Mouse (Mus musculus): Measurements from ENCODE around the gene Unc93a. TPM values are rescaled to one million over a fixed set of nuclear protein-coding genes. Genes with fewer than 3 reads are reported as not detected.
"Not testable (repeated sequence)": the region's sequence is repeated elsewhere in the genome, so short reads cannot be mapped to it uniquely, and the experiment has no call there.

The Unc93a gene
- polyA plus RNA-seq, 1 experiment = not detected

DNA sequence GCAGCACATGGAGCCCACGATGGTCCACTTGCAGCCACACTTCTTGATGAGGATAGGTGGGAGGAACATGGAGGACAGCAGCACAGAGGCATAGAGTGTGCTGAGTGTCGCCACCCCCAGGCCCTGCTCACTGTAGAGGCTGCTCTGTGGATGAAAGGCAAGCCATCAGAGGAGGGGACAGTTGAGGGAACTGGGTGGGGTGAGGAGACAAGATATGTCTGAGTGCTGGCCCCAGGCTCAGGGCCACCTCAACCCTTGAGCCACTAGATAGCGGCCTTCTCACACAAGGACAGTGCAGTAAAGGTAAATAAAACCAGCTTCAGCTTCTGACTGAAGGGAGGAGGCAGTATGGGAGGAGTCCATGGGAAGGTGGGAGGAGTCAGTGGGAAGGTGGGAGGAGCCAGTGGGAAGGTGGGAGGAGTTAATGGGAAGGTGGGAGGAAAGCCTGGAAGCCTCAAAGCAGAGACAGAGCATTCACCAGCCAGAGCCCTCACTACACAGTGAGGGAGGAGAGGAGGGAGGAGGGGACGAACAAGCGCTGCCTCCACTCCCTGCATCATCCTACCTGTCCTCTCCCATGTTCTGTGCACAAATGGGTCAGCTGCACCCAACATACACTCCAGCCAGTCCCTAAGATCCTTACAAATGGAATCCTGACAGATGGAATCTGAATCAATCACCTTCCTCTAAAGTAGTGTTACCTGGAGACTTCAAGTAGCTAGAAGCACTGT, 8.1 kb downstream of the Unc93a start:
- H3K4me1 ChIP-seq (ENCODE audit: control insufficient read depth, insufficient read depth, low read length); H3K4me3 ChIP-seq (ENCODE audit: insufficient read depth, low read length); H3K27ac ChIP-seq (ENCODE audit: insufficient read depth, low read depth, low read length): not testable (repeated sequence)

DNA sequence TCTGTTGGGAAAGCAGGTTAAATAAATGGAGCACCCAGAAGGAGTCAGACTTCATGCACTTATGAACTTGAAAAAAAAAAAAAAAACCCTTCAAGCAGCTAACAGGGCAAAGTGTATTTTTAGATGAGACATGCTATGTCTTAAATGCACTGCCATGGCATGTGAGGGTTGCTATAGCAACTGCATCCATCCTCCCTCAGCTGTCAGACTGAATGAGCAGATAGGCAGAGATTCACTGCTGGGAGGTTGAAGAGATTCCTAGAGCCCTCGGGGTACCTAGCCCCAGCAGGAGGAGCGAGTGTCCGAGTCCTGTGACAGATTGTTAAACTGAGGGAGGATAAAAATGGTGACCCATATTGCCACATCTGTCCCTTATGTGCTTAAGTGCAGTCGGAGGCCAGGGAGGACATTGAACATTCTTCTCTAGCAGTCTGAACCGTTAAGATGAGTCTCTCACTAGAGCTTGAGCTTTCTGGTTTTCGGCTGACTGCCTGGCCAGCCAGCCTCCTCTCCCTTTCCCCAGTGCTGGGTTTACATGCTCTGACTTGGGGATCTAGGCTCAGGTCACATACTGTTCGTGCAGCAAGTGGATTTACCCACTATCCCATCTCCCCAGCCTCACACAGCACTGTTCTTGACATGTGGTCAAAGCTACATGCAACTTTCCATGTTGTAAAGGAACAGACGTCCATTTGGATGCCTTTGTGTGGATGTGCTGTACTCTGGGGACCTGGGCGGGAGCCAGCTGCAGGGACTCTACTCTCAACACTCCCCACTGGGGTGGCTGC, 18.9 kb downstream of the Unc93a start:
- not testable (repeated sequence) for H3K27ac ChIP-seq (ENCODE audit: insufficient read depth, low read depth, low read length); H3K4me1 ChIP-seq (ENCODE audit: control insufficient read depth, insufficient read depth, low read length); H3K4me3 ChIP-seq (ENCODE audit: insufficient read depth, low read length)

- H3K4me3 ChIP-seq (ENCODE audit: insufficient read depth, low read length); H3K4me1 ChIP-seq (ENCODE audit: control insufficient read depth, insufficient read depth, low read length); H3K27ac ChIP-seq (ENCODE audit: insufficient read depth, low read depth, low read length): not testable (repeated sequence)
Measured at GRCm38 (mm10) chr17:13106563-13106962, 25.0 kb downstream of the Unc93a start.

DNA sequence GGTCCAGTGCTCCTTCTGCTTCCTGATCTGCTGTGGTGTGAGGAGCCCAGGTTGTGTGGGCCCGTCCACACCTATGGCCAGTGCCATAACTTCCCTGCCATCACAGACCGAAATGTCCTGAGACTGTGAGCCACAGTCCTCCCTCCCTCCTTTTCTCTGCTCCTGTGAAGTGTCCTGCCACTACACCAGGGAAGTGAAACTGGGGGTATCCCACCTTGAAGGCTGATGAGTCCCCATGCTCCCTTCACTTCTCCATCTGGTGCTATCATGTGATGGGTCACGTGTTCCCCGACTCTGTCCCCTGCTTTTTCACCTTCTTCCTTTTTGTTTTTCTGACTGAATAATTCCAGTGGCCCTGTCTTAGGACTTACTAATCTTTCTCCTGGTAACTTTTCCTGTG, 38.6 kb downstream of the Unc93a start:
- H3K4me3 ChIP-seq (ENCODE audit: insufficient read depth, low read length); H3K4me1 ChIP-seq (ENCODE audit: control insufficient read depth, insufficient read depth, low read length); H3K27ac ChIP-seq (ENCODE audit: insufficient read depth, low read depth, low read length): not testable (repeated sequence)

DNA sequence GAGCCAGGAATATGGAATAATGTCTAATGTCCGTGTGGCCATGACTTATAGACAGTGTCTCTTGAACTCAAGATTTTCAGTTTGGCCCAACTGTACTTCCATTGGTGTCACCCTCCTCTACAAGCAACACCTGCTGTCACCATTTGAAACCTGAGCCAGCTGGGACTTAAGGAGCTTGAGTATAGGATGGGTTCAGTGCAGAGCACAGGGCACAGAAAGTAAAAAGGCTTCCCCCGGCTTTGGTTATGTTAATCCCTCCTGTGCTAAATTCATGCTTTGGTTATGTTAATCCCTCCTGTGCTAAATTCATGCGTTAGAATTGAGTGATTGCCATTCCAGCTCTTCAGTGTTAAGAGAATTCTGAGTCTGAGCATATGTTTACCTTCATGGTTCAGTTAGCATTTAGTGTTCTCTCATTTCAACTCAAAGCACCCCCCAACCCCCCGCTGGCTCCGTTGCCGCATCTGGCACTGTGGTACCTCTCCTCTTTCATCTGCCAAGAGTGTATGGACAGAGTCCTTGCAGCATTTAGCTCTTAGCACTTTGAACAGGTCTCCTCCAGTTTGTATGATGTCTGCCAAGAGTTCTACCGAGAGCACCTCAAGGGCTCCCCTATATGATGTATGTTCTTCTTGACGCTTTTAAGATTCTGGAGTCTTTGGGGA, 39.4 kb downstream of the Unc93a start:
- H3K27ac ChIP-seq (ENCODE audit: insufficient read depth, low read depth, low read length); H3K4me3 ChIP-seq (ENCODE audit: insufficient read depth, low read length); H3K4me1 ChIP-seq (ENCODE audit: control insufficient read depth, insufficient read depth, low read length): not testable (repeated sequence)

DNA sequence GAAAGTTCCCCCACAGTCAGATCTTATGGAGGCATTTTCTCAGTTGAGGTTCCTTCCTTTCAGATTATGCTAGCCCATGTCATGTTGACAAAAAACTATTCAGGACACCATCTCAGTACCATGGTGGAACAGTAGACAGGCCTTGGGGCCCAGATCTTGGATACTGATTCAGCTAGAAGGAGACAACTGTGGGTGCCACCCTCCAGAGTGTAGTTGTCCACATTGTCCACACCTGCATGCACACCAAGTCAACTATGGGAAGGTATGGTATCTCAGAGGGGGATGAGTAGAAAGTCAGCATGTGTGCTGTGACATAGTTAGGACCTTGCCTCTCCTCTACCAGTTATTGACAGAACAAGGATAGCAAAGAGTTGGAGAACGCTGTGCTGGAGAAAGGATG, 40.1 kb downstream of the Unc93a start:
- not testable (repeated sequence) for H3K4me3 ChIP-seq (ENCODE audit: insufficient read depth, low read length); H3K27ac ChIP-seq (ENCODE audit: insufficient read depth, low read depth, low read length); H3K4me1 ChIP-seq (ENCODE audit: control insufficient read depth, insufficient read depth, low read length)

DNA sequence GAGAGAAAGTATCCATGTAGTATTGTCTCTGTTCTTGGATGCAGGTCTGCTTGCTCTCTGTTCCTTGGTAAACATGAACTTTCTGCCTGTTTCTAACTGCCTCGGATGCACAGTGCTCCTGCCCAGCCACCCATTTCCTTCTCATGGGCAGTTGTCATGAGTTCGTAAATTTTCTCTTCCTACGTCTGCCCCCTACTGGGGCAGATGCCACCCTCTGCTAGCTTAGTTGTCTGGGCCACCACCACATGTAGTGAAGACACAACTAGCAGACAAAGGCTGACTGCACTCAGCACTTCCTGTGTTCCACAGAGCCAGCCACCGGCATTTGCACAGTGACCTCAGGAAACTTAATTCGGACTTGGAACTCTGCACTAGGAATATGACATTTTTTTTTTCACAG, 62.4 kb downstream of the Unc93a start:
- not testable (repeated sequence) for H3K27ac ChIP-seq (ENCODE audit: insufficient read depth, low read depth, low read length); H3K4me1 ChIP-seq (ENCODE audit: control insufficient read depth, insufficient read depth, low read length); H3K4me3 ChIP-seq (ENCODE audit: insufficient read depth, low read length)

- not testable (repeated sequence) for H3K27ac ChIP-seq (ENCODE audit: insufficient read depth, low read depth, low read length); H3K4me3 ChIP-seq (ENCODE audit: insufficient read depth, low read length); H3K4me1 ChIP-seq (ENCODE audit: control insufficient read depth, insufficient read depth, low read length)
Measured at GRCm38 (mm10) chr17:13067864-13068385, 63.7 kb downstream of the Unc93a start.

DNA sequence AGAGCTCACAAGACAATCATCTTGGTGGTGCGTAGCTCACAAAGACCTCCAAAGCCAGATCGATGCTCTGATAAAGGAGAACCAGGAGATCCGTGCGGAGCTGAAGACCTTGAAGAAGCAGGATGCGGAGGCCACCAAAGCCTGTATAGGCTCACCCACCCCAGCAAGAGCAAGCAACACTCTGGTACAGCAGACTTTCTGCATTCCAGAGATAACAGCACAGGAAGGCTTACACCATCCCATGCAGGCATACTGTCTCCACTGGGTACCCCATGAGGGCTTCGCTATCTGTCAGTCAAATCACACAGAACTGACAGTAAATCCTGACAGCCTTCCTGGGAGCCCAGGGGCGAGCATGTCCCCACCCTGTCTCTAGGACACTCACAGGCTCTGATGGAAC, 68.7 kb downstream of the Unc93a start:
- H3K27ac ChIP-seq (ENCODE audit: insufficient read depth, low read depth, low read length); H3K4me3 ChIP-seq (ENCODE audit: insufficient read depth, low read length): not testable (repeated sequence)

GRCm38 (mm10) chr17:13060804-13061203, 70.8 kb downstream of the Unc93a start, which contains the start of gene Tcp10b:
Gene Tcp10b, plus strand, starts transcription at chr17:13061104.
- not testable (repeated sequence) for H3K27ac ChIP-seq (ENCODE audit: insufficient read depth, low read depth, low read length); H3K4me3 ChIP-seq (ENCODE audit: insufficient read depth, low read length)

More for the DNA sequence above, 68.7 kb downstream of the Unc93a start:
- H3K4me1 ChIP-seq (ENCODE audit: control insufficient read depth, insufficient read depth, low read length) = not testable (repeated sequence)

More at GRCm38 (mm10) chr17:13060804-13061203, 70.8 kb downstream of the Unc93a start, which contains the start of gene Tcp10b:
- not testable (repeated sequence) for H3K4me1 ChIP-seq (ENCODE audit: control insufficient read depth, insufficient read depth, low read length)

Other genes with a start within 250 kb of the Unc93a start
- 0.68 TPM in 1 of 2 replicates, not detected in the other for gene Pnldc1, start 221.6 kb downstream of the Unc93a start, polyA plus RNA-seq (2012; ENCODE audit: insufficient read depth, insufficient read length, missing spikeins)
- gene Tcp1, start 216.1 kb downstream of the Unc93a start, polyA plus RNA-seq (2012; ENCODE audit: insufficient read depth, insufficient read length, missing spikeins) = 124 and 133 TPM in 2 replicates
- gene Mrpl18, start 215.5 kb downstream of the Unc93a start, polyA plus RNA-seq (2012; ENCODE audit: insufficient read depth, insufficient read length, missing spikeins) = 44.7 and 49.5 TPM in 2 replicates
- not detected in 2 replicates for gene Acat3, start 191.2 kb downstream of the Unc93a start, polyA plus RNA-seq (2012; ENCODE audit: insufficient read depth, insufficient read length, missing spikeins)
- 8.3 and 9.1 TPM in 2 replicates for gene Acat2, start 171.1 kb downstream of the Unc93a start, polyA plus RNA-seq (2012; ENCODE audit: insufficient read depth, insufficient read length, missing spikeins)
- 87.2 and 104 TPM in 2 replicates for gene Wtap, start 137.6 kb downstream of the Unc93a start, polyA plus RNA-seq (2012; ENCODE audit: insufficient read depth, insufficient read length, missing spikeins)
- gene Sod2, start 125.0 kb downstream of the Unc93a start, polyA plus RNA-seq (2012; ENCODE audit: insufficient read depth, insufficient read length, missing spikeins) = 92.6 and 97.7 TPM in 2 replicates
- not detected in 2 replicates for gene Gpr31b, start 79.5 kb downstream of the Unc93a start, polyA plus RNA-seq (2012; ENCODE audit: insufficient read depth, insufficient read length, missing spikeins)
- 0.21 TPM in 1 of 2 replicates, not detected in the other for gene Tcp10b, start 70.7 kb downstream of the Unc93a start, polyA plus RNA-seq (2012; ENCODE audit: insufficient read depth, insufficient read length, missing spikeins)
- not detected in 2 replicates for gene Smok2a, start 89.4 kb upstream of the Unc93a start, polyA plus RNA-seq (2012; ENCODE audit: insufficient read depth, insufficient read length, missing spikeins)
- gene Smok2b, start 98.4 kb upstream of the Unc93a start, polyA plus RNA-seq (2012; ENCODE audit: insufficient read depth, insufficient read length, missing spikeins) = not detected in 2 replicates
- not detected in 2 replicates for gene Tcp10c, start 222.8 kb upstream of the Unc93a start, polyA plus RNA-seq (2012; ENCODE audit: insufficient read depth, insufficient read length, missing spikeins)